Mouse (Mus musculus) heart, adult 2 months (tissue): ENCODE results near the gene Fgf10.

Experiments used
- CTCF ChIP-seq: fragments of 200-600 bp; IDR thresholded peaks from 2 replicates; pipeline ENCODE4 v1.8.1; 2022; ENCODE audit warnings: antibody characterized with exemption, mild to moderate bottlenecking, moderate library complexity
- EP300 ChIP-seq: fragments of 200-500 bp; IDR thresholded peaks from 2 replicates; pipeline ENCODE4 v1.6.1; 2011; ENCODE audit warnings: low read depth, low read length, control low read depth; ENCODE audit not compliant: insufficient read depth
- POLR2A ChIP-seq: fragments of 200-500 bp; IDR thresholded peaks from 2 replicates; pipeline ENCODE4 v1.6.1; 2011; ENCODE audit warnings: mild to moderate bottlenecking, low read depth, low read length, control low read depth; ENCODE audit not compliant: insufficient read depth

- TF ChIP-seq POLR2A (no peak), CTCF (no peak), EP300 (no peak)
Observed at GRCm38 (mm10) chr13:118631500-118631899, 38.1 kb upstream of the Fgf10 start.
